Mouse (Mus musculus): ENCODE data around the gene Aff3. TPM values are rescaled to one million over a fixed set of nuclear protein-coding genes. Genes with fewer than 3 reads are reported as not detected.

Gene Aff3
- total RNA-seq, 2 experiments from 2014 or later, result 1.3 to 3.2 TPM

DNA sequence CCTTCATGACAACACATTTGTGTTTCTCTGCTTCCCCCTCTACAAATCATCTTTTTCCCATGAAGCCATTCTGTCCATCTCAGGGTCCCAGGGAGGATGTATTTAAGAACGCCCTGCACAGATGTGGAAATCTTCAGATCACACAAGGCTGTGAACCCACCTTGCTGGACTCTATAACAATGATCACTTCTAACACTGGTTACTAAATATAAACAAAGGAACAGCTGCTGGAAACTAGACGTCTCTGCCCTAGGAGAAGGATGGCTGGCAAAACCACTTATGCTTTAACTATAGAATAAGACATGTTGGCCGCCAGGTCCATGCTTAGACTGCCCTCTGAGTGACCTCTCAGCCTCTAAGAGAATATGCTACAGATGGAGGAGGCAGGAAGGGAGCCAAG is 69.4 kb downstream of the Aff3 start:
- DNase-seq, result no peak

DNA sequence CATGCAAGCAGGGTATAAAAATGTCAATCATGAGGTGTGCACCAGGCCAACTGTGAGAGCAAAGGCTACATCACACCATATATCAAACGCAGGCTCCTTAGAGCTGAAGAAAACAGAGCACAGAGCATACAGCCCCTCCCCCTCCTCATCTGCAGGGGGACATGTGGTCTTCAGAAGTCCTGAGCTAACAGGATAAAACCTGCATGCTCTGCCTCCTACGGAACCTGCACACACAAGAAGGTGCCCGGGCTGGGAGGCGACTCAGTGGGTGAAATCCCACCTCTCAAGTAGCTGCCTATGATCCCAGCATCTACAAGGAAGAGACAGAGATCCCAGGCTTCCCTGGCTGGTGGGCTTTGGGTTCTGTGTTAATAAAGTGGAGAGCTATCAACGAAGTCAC is 70.0 kb downstream of the Aff3 start:
- DNase-seq, result no peak

DNA sequence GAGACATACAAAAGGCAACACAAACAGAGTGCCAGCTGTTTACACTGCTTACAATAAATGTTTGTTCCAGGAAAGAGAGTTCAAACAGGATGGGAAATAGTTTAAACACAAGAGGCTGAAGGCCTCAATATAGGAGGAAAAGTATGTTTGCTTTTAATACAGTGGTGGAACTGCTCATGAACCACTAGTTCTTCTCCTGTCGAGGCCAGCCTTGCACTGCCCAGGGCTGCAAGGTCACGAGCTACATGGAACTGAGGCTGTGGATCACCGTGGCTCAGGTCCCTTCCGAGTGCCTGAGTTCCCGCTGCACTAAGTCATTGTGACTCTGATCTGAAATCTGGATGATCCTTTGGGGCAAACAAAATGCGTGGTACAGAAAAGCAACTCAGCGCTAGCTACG is 73.6 kb downstream of the Aff3 start:
- no peak for DNase-seq

DNA sequence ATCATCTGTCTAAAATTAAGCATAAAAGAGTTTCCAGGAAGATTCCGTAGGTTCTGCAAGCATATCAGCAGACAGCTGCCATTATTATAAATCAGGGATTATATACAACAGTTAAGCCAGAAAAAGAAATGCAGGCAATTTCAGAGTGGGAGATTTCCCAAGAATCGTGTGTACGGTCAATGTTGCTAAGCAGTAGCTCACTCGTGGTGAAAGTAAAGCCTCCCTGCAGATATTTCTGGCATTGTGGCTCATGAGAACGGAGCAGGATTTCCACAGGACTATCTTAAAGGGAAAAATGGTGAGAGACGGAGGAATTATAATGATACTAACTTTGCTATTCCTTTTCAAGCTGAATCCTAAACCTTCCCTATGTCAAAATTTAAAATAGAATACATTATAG is 76.0 kb downstream of the Aff3 start:
- no peak for DNase-seq

DNA sequence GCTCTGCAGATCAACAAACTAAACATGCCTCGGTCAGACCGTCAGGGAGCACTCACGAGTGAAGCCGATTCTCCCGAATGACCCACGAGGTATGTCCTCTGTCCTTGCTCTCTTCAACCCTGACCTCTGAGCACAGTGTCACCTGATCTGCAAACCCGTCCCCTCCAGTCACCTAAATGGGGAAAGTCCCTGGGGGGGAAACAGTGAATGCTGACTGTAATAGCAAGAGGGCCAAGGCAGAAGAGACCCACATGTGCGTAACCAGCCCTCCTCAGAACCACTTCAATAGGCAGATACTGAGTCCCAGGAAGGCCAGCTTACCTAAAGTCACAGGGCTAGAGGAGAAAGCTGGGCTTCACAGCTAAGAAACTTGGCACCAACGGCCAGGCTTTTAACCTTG is 82.4 kb downstream of the Aff3 start:
- no peak for DNase-seq

DNA sequence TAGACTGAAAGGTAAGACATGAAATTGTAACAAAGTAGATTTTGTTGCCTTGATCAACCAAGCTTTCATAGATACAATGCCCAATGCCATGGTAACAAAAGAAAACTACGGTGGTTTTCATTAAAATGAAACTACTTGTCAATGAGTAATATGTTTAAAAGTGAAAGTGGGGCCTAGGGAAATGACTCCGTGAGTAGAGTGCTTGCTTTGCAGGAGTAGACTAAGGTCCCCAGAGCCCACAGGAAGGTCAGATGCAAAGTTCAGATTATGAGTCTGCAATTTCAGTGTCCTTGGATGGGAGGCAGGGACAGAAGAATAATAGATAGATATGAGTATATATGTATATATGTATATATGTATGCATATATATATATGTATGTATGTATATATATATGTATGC is 84.2 kb downstream of the Aff3 start:
- no peak for DNase-seq

DNA sequence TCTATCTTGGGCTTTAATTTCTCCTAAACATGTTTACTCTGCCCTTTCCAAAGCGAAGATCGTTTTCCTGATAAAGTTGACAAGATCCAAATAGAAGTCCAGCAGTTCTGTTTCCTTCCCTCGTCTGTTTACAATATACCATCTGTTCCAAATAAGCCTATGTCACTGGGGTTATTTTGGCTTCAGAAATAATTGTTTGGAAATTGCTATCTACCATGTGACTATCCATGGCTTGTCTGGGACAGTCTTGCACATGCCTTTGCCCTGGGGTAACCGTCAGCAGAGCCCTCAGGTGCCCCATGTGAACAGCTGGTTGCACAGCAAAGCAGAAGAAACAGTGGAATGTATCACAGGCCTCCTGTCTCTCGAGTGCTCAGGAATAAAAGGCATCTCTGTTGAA is 86.4 kb downstream of the Aff3 start:
- DNase-seq, result no peak

DNA sequence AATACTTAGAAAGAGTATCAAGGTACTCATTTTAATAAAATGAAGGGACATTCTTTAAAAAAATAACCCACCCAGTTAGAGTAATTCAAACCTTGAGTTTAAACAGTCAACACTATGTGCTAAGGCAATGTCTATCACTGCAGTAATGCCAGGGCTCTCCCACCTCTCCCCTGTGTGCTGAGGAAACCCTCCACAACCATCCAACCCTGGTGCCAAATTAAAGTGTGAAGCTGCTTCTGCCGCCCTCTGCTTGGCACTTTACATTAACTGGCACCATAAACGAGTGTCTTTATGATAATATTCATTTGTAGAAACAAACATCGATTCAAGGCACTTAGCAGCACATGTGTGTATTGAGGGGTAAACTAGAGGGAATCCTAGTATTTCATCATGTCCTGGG is 97.0 kb downstream of the Aff3 start:
- DNase-seq, result no peak

DNA sequence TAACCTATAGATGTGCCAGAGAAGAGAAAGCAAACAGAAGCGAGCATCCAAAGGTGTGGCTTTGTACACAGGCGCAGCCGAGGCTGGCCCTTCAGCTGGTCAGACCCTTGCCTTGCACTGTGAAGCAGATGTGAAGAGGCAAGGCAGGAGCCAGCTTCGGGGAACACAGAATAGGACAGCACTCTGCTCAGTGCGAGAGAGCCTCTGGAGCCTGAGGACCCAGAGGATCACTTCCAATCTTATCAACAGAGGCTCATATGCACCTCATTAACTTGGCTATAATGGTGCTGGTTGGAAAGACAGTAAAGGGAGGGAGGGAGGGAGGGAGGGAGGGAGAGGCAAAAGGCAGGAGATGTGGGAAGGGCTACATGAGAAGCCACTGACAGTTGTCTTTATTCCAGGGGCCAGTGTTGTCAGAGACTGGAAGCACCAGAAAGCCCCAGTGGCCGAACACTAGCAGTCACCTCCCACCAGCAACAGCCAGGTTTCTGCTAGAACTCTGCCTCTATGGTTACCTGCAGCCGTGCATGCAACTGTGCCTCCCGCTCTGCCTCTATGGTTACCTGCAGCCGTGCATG is 98.6 kb downstream of the Aff3 start:
- no peak for DNase-seq

DNA sequence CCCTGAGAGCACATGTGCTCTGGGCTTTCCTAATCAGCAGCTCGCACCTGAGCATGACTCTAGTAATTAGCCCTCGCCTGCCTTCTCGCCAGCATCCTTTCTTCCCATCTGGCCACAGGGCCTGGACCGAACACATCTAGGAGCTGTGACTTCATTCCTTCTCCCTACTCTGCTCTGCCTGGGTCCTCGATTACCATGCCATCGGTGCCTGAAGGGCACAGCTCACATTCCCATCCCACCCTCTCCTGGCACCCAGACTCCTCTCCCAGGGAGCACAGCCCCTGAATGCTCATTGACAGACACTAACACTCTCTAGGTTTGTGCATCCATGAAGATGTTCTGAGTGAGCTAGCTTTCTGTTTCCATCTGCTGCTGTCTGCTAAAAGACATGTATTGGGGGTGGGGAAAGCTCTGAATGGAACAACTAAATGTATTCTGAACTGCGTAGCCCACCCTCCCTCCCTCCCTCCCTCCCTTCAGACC is 99.4 kb downstream of the Aff3 start:
- no peak for DNase-seq

DNA sequence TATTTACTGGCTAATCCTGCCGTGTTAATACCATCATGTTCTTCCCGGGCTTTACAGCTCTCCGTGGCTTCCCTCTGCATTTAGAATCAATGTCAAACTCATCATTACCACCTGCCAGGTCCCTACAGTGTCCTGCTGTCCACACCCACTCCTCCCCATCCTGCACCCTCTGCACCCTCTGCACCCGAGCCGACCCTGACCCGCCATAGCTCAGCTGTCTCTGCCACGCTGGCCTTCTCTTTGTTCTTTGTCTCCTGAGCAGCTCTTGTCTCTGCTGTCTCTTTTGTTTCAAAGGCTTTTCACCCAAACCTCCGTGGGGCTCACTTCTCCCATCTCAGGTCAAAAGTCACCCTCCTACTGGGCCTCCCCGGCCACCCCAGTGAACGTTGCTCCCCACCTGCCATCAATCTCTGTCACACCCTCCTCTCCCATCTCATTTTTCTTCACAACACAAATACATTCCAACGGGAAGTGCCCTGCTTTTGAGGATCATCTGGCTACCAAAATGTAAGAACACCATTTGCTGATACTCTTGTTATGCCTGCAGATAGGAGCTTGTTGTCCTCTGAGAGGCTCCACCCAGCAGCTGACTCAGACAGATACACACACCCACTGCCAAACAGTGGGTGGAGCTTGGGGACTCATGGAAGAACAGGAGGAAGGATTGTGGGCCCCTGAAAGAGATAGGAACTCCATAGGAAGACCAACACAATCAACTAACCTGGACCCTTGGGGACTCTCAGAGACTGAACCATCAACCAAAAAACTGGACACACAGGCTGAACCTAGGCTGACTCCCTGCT is 102.2 kb downstream of the Aff3 start:
- no peak for DNase-seq

DNA sequence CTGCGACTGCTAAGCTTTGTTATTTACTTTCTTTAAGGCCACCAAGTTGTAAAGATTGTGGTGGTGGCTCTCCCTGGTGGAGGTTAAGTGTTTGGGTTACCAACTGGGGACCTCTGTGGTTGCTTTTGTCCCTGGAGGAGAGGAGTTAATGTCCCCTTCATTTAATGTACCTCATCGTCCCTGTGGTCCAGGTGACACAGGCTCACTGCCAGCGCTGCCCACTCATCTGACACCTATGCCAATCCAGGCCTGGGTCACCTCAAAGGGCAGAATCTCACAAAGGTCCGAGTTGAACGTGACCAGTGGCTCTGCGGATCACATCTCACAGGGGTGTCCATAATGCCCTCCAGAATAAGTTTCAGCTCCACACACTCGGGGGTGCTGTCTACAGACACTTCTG is 103.4 kb downstream of the Aff3 start:
- no peak for DNase-seq

DNA sequence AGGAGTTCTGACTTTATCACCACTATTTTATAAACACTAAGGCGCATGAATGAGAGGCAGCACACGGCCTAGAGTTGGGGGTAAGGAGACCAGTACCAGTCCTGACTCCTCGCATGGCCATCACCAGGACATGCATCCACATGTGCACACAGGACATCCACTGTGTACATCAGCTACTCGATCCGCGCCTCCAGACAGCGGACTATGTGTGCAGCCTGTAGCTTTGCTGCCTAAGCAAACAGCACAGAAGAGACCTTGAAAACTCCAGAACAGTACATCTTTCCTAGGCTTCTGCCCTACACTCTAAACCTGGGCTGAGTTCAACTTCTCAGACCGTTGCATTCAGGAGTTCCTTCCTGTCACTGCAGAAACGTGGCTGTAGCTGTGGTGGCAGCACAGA is 104.1 kb downstream of the Aff3 start:
- no peak for DNase-seq

DNA sequence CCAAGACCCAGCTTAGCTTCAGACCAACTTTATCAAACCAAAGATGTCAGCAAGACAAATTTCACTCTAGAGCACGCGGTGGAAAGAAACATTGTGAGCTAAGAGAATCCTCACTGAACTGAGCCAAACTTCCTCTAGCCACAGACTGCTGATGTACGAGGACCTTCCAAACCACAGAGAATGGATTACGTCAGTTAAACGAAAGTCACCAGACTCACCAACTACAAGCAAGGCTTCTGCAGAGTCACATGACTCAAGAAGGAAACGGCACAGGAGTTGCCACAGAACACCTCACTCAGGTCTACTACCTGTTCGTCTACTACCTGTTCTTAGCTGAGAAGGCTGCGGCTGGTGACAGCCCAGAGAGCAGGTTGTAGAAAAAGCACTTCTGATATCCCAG is 107.1 kb downstream of the Aff3 start:
- DNase-seq, result no peak

DNA sequence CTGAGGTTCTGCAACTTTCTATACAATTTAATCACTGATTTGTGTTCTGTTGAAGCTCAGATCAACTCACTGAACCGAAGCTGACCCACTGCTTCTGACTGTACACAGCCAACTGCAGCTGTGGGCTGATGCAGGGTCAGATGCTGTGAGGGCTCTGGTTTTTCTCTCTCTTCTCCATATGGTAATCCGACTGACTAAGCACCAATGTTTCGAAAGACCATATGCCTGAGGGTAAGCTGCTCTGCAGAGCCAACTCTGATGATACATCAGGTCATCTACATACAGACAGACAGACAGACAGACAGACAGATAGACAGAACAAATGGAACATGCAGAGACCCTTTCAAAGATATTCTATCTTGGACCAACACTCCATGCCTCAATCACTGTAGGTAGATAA is 110.2 kb downstream of the Aff3 start:
- DNase-seq, result no peak

DNA sequence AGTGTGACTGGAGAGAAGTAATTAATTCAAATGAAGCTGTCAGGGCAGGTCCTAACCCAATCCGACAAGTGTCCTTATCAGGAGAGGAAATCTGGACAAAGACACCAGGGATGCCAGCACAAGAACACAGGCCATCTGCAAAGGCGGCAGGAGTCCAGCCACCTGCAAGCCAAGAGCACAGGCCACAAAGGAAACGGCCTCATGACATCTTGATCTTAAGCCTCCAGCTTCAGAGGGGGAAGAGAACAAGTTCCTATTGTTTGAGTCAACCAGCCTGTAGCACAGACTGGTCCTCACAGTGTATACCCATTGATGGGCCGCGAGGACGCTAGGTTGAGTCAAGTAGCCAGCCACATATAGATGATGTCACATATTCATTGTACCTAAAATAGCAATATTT is 111.7 kb downstream of the Aff3 start:
- no peak for DNase-seq

DNA sequence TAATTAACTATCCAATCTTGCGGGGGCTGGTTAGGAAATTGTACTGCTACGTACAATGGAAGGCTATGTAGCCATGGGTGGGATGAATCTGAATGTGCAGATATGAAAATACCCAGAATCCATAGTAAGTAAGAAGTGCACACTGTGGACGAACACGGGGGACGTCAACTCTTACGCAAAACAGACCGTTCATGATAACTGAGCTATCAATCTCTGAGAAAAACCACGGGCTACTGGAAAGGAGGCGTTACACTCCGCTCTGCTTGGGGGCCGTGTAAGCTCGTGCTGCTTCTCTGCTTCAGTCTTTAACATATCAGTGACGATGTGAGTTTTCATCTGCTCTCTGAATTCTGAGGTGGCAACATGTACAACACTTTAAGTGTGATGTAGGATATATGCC is 114.2 kb downstream of the Aff3 start:
- DNase-seq, result no peak

DNA sequence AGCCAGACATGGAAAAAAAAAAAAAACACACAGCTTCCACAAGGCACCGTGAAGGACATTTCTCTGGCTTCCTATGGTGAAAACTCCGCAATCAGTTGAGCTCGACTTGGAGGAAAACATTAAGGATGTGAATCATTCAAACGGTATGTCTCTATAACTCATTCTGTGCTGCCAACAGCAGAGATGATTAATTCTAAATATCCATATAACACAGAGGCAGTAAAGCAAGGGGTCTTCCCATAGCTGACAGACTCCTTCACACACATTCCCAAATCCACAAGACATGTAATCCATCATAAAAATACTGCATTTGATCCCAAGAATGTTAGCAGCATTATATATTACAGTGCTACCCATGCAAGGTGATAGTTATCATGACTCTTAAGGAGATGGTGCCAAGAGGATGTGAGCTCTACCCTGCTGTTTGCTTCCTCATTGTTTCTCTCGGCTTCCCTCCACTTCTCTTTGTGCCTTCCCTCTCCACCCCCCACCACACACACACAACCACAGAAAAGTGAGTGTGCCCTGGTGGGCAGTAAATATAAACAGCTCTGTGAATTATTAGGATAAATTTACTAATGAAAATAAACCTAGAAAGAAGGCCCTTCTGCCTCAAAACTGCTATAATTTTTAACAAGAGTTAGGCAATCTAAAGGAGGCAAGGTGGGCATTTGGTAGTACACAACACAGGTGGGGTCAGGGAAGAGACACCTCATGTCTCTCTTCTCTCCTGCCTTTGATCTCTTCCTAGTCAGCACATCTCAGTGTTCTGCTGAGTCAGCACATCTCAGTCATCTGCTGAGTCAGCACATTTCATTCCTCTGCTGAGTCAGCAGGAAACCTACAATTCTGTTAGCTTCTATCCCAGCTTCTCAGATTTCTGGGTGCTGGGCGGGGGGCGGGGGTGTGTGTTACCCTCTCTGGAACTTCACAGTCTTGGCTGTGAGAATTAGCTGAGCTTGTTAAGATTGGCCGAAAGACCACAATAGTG is 115.8 kb downstream of the Aff3 start:
- no peak for DNase-seq

DNA sequence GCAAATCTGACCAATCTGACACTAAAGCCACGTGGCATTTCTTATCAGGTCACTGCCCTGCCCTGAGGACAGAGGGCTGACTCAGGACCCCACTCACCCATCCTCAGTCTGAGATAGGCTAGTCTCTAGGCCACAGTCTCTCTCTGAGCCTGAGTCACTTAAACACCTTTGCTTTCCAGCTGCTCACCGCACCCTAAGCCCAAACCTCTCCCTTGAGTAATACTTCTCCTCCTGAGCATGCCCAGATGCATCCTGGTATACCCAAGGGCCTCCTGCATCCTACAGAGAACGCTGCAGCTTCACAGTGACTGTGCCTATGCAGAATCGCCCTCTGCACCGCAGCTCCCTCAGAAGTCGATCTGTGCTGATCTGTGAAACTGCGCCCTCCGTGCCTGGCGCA is 117.1 kb downstream of the Aff3 start:
- no peak for DNase-seq

DNA sequence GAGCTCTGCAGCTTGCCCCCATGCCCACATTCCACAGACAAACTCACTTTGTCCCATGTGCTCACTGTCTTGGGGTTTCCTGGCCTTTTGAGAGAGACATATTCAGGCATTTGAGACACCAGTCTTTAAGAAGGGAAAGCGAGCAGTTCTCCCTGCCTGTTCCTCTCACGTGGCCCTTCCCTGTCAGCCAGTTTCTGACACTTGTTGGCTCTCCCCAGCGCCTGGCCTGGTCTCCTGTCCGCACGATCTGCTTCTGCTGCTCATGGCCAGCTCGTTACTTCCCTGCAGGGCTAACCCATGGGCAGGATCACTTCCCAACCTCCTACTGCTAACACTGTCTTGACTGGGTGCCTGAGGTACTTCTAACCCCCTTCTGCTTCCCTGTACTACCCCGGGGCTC is 118.1 kb downstream of the Aff3 start:
- DNase-seq, result peak; percentile 12 to 23

DNA sequence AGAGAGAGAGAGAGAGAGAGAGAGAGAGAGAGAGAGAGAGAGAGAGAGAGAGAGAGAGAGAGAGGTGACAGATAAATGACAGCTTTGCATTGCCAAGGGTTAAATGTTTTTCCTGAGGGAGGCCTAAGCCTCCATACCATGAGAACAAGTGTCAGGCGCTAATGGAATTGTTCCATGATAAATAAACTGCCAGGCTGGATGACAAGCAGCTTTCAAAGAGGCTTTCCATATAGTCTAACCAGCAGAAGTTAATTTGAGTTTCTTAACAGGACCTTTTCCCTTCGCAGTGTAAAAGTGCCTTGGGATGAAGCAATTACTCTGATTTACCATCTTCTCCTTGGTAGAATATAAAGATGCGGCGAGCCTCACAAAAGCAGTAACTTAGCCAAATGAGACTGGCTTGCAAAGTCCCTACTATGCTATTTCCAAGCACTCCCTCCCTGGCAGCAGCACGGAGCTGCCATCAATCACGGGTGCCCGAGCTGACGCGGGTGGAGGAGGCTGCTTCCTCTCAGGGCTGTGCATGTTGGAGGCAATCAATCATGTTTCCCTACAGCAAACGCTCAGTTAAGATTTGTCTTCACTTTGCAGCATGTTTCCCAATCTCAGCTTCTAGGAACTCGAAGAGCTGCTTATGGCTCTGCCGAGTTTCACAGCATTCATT is 119.3 kb downstream of the Aff3 start:
- no peak for DNase-seq

DNA sequence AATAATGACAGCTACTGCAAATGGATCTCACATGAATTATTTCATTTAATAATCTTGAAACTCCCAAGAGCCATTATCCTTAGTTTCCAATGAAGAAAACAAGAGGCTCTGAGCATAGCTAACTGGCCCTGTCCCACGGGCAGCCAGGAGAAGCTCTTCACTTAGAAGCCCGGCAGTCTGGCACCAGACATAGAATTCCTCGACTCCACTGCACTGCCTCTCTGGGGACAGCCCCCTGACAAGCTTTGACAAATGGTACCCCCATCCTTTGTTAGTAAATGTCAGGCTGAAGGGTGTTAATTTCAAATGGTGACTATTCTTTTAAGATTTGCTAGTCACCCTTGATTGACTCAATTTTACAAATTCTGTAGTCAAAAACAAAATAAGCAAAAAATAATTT is 120.3 kb downstream of the Aff3 start:
- no peak for DNase-seq

All from heart, adult 18-20 months (tissue).